Mouse (Mus musculus): ENCODE data around the gene Clec2h. TPM values are rescaled to one million over a fixed set of nuclear protein-coding genes. Genes with fewer than 3 reads are reported as not detected.
"Not testable (repeated sequence)": the region's sequence is repeated elsewhere in the genome, so short reads cannot be mapped to it uniquely, and the experiment has no call there.

Gene Clec2h
- not detected for total RNA-seq (2021)

GRCm38 (mm10) chr6:128662206-128662605 is at the start of gene Clec2h:
TSS of gene Clec2h (plus strand) at chr6:128662385.
- DNase-seq (ENCODE audit: extremely low spot score in 1 of 2, low spot score in 1 of 2): no peak

- no peak for DNase-seq (ENCODE audit: extremely low spot score in 1 of 2, low spot score in 1 of 2)
These were observed 39.5 kb upstream of the Clec2h start for GRCm38 (mm10) chr6:128622733-128623132.

- not testable (repeated sequence) for DNase-seq (ENCODE audit: extremely low spot score in 1 of 2, low spot score in 1 of 2)
These were observed 38.8 kb upstream of the Clec2h start, which contains the start of gene Klrb1a for GRCm38 (mm10) chr6:128623433-128623832. TSS of gene Klrb1a (minus strand) at chr6:128623533.

- no peak for DNase-seq (ENCODE audit: extremely low spot score in 1 of 2, low spot score in 1 of 2)
These were observed 37.8 kb upstream of the Clec2h start for GRCm38 (mm10) chr6:128624425-128624824.

- DNase-seq (ENCODE audit: extremely low spot score in 1 of 2, low spot score in 1 of 2): not testable (repeated sequence)
These were observed 36.9 kb upstream of the Clec2h start for GRCm38 (mm10) chr6:128625246-128625645.

- DNase-seq (ENCODE audit: extremely low spot score in 1 of 2, low spot score in 1 of 2): peak; percentile 36 to 51
These were observed 32.1 kb upstream of the Clec2h start for GRCm38 (mm10) chr6:128629771-128630739.

GRCm38 (mm10) chr6:128630912-128631905 is 31.0 kb upstream of the Clec2h start:
- not testable (repeated sequence) for DNase-seq (ENCODE audit: extremely low spot score in 1 of 2, low spot score in 1 of 2)

- no peak for DNase-seq (ENCODE audit: extremely low spot score in 1 of 2, low spot score in 1 of 2)
These were observed 21.5 kb upstream of the Clec2h start for GRCm38 (mm10) chr6:128640673-128641072.

- no peak for DNase-seq (ENCODE audit: extremely low spot score in 1 of 2, low spot score in 1 of 2)
These were observed 21.0 kb upstream of the Clec2h start for GRCm38 (mm10) chr6:128641116-128641716.

GRCm38 (mm10) chr6:128643999-128644398 is 18.2 kb upstream of the Clec2h start:
- DNase-seq (ENCODE audit: extremely low spot score in 1 of 2, low spot score in 1 of 2): no peak

GRCm38 (mm10) chr6:128644694-128645093 is 17.5 kb upstream of the Clec2h start:
- DNase-seq (ENCODE audit: extremely low spot score in 1 of 2, low spot score in 1 of 2): not testable (repeated sequence)

- DNase-seq (ENCODE audit: extremely low spot score in 1 of 2, low spot score in 1 of 2): not testable (repeated sequence)
These were observed 16.5 kb upstream of the Clec2h start for GRCm38 (mm10) chr6:128645708-128646107.

GRCm38 (mm10) chr6:128649681-128650080 is 12.5 kb upstream of the Clec2h start:
- no peak for DNase-seq (ENCODE audit: extremely low spot score in 1 of 2, low spot score in 1 of 2)

GRCm38 (mm10) chr6:128650187-128650586 is 12.0 kb upstream of the Clec2h start:
- DNase-seq (ENCODE audit: extremely low spot score in 1 of 2, low spot score in 1 of 2): no peak

- DNase-seq (ENCODE audit: extremely low spot score in 1 of 2, low spot score in 1 of 2): not testable (repeated sequence)
These were observed 11.4 kb upstream of the Clec2h start for GRCm38 (mm10) chr6:128650827-128651226.

GRCm38 (mm10) chr6:128652938-128653337 is 9.2 kb upstream of the Clec2h start:
- DNase-seq (ENCODE audit: extremely low spot score in 1 of 2, low spot score in 1 of 2): no peak

GRCm38 (mm10) chr6:128661249-128661648 is 936 bp upstream of the Clec2h start:
- no peak for DNase-seq (ENCODE audit: extremely low spot score in 1 of 2, low spot score in 1 of 2)

- no peak for DNase-seq (ENCODE audit: extremely low spot score in 1 of 2, low spot score in 1 of 2)
These were observed 7.8 kb downstream of the Clec2h start for GRCm38 (mm10) chr6:128669936-128670335.

- no peak for DNase-seq (ENCODE audit: extremely low spot score in 1 of 2, low spot score in 1 of 2)
These were observed 17.4 kb downstream of the Clec2h start for GRCm38 (mm10) chr6:128679574-128679973.

GRCm38 (mm10) chr6:128701691-128702090 is 39.5 kb downstream of the Clec2h start:
- DNase-seq (ENCODE audit: extremely low spot score in 1 of 2, low spot score in 1 of 2): no peak

Data from layer of hippocampus, postnatal 25 days (tissue).